In genomic region chr3:127211119-127211518, GRCm38 (mm10) we compare ENCODE assay signal across 21 mouse cellular contexts.
A peak's percentile ranks its signal among the peaks of the same experiment; 100 is the strongest.
DNase-seq lines count a peak whose midpoint lies in the region; ATAC-seq and TF ChIP-seq lines count a peak whose summit lies in the region.
"Had no signal": no experiment of that assay in that cellular context is flagged by ENCODE, and none has a peak within 500 bp of the region (broad histone marks: within the 10 kb centered on the region; RNA-seq: fewer than 3 reads in every experiment).

No protein-coding gene starts in this region.

- no peaks in the 10 kb centered on the region; the same call in 1 of the 2 replicates for H3K4me1 ChIP-seq in intestine, embryonic 14.5 days (replicated peaks; ENCODE audit: control insufficient read depth, insufficient read depth, low read length)
- no peaks in the 10 kb centered on the region for H3K4me1 ChIP-seq in intestine, postnatal 0 days (replicated peaks; ENCODE audit: control insufficient read depth, insufficient read depth, low read length)
- no peaks in the 10 kb centered on the region for H3K4me1 ChIP-seq in lung, embryonic 15.5 days
- H3K4me1 ChIP-seq in stomach, embryonic 14.5 days (ENCODE audit: control insufficient read depth, insufficient read depth, low read length), result peaks cover 3% of the 10 kb centered on the region; the same call in 1 of the 2 replicates
- no peaks in the 10 kb centered on the region for H3K4me1 ChIP-seq in stomach, postnatal 0 days (replicated peaks; ENCODE audit: control insufficient read depth, insufficient read depth)
- H3K4me1 ChIP-seq: embryonic facial prominence, embryonic 12.5 days had no signal

- H3K36me3 ChIP-seq in intestine, embryonic 14.5 days (ENCODE audit: control insufficient read depth, insufficient read depth, low read length), result no peaks in the 10 kb centered on the region
- no peaks in the 10 kb centered on the region for H3K36me3 ChIP-seq in intestine, postnatal 0 days (ENCODE audit: control insufficient read depth, insufficient read depth)
- no peaks in the 10 kb centered on the region for H3K36me3 ChIP-seq in lung, embryonic 15.5 days
- H3K36me3 ChIP-seq in stomach, embryonic 14.5 days (ENCODE audit: control insufficient read depth, insufficient read depth, low read length), result no peaks in the 10 kb centered on the region
- no peaks in the 10 kb centered on the region for H3K36me3 ChIP-seq in stomach, postnatal 0 days (ENCODE audit: control insufficient read depth, insufficient read depth, low read length)
- H3K36me3 ChIP-seq: embryonic facial prominence, embryonic 10.5 days; embryonic facial prominence, embryonic 12.5 days; forebrain, embryonic 15.5 days; G1E had no signal

- H3K27ac ChIP-seq in intestine, embryonic 14.5 days (ENCODE audit: low read depth), result peak overlapping the region; percentile 33; the same call in 1 of the 2 replicates
- H3K27ac ChIP-seq in intestine, postnatal 0 days (ENCODE audit: low read depth, low read length), result no peak overlapping the region
- H3K27ac ChIP-seq in lung, embryonic 15.5 days, result peak overlapping the region; percentile 17; the same call in 1 of the 2 replicates
- no peak overlapping the region for H3K27ac ChIP-seq in stomach, embryonic 14.5 days (ENCODE audit: low read length)
- no peak overlapping the region for H3K27ac ChIP-seq in stomach, postnatal 0 days (replicated peaks)
- H3K27ac ChIP-seq: embryonic facial prominence, embryonic 10.5 days; embryonic facial prominence, embryonic 12.5 days; forebrain, embryonic 13.5 days; forebrain, embryonic 15.5 days had no signal

- no peaks in the 10 kb centered on the region for H3K27me3 ChIP-seq in intestine, embryonic 14.5 days (replicated peaks; ENCODE audit: control insufficient read depth, insufficient read depth, low read length)
- H3K27me3 ChIP-seq in intestine, postnatal 0 days (replicated peaks; ENCODE audit: control insufficient read depth, insufficient read depth, low read length), result no peaks in the 10 kb centered on the region
- no peaks in the 10 kb centered on the region for H3K27me3 ChIP-seq in lung, embryonic 15.5 days
- H3K27me3 ChIP-seq in stomach, embryonic 14.5 days (ENCODE audit: control insufficient read depth, insufficient read depth, low read length), result no peaks in the 10 kb centered on the region
- no peaks in the 10 kb centered on the region for H3K27me3 ChIP-seq in stomach, postnatal 0 days (ENCODE audit: control insufficient read depth, insufficient read depth, low read length)
- H3K27me3 ChIP-seq: CH12.LX; embryonic facial prominence, embryonic 12.5 days; forebrain, embryonic 13.5 days; forebrain, embryonic 15.5 days; Patski had no signal

- no peak for TF ChIP-seq CTCF in intestine, postnatal 0 days (IDR thresholded peaks at IDR 0.05; ENCODE audit: low read depth)
- no peak for TF ChIP-seq CTCF in stomach, postnatal 0 days (IDR thresholded peaks at IDR 0.05; ENCODE audit: low read depth)

- WGBS in intestine, embryonic 14.5 days, result 47% methylated on average over 3 of the region's 3 CpGs
- WGBS in intestine, postnatal 0 days, result 56% methylated on average over 3 of the region's 3 CpGs
- 44% methylated on average over 3 of the region's 3 CpGs for WGBS in lung, embryonic 15.5 days
- 47% methylated on average over 3 of the region's 3 CpGs for WGBS in stomach, embryonic 14.5 days
- WGBS in stomach, postnatal 0 days, result 38% methylated on average over 3 of the region's 3 CpGs

- DNase-seq in intestine, embryonic 14.5 days (ENCODE audit: low spot score), result peak; percentile 18
- DNase-seq in lung, postnatal 10 days, result no peak
- DNase-seq in stomach, postnatal 0 days (ENCODE audit: low spot score), result no peak
- DNase-seq: adrenal gland, adult 8-10 months; adrenal gland, postnatal 14 days; adrenal gland, postnatal 36 days; B cell, adult 2 months; cerebellum, adult 11-12 months; cerebellum, adult 9-10 months had no signal

- no peaks in the 10 kb centered on the region for H3K9me3 ChIP-seq in intestine, embryonic 14.5 days (ENCODE audit: control insufficient read depth, low read length)
- H3K9me3 ChIP-seq in intestine, postnatal 0 days (ENCODE audit: control insufficient read depth), result no peaks in the 10 kb centered on the region
- no peaks in the 10 kb centered on the region for H3K9me3 ChIP-seq in lung, embryonic 15.5 days
- no peaks in the 10 kb centered on the region for H3K9me3 ChIP-seq in stomach, embryonic 14.5 days (ENCODE audit: control insufficient read depth, low read depth, low read length)
- H3K9me3 ChIP-seq in stomach, postnatal 0 days (ENCODE audit: control insufficient read depth, low read length), result no peaks in the 10 kb centered on the region
- H3K9me3 ChIP-seq: embryonic facial prominence, embryonic 10.5 days; embryonic facial prominence, embryonic 12.5 days; forebrain, embryonic 13.5 days; forebrain, embryonic 15.5 days; G1E had no signal

- TF ChIP-seq EP300 in stomach, postnatal 0 days (optimal IDR thresholded peaks at IDR 0.05), result no peak

- H3K4me2 ChIP-seq in intestine, embryonic 14.5 days (ENCODE audit: low read length), result no peak overlapping the region
- H3K4me2 ChIP-seq in intestine, postnatal 0 days (replicated peaks; ENCODE audit: low read depth), result no peak overlapping the region
- H3K4me2 ChIP-seq in lung, embryonic 15.5 days, result no peak overlapping the region
- H3K4me2 ChIP-seq in stomach, embryonic 14.5 days (replicated peaks; ENCODE audit: low read depth, low read length), result no peak overlapping the region
- no peak overlapping the region for H3K4me2 ChIP-seq in stomach, postnatal 0 days (replicated peaks; ENCODE audit: low read depth)
- H3K4me2 ChIP-seq: embryonic facial prominence, embryonic 12.5 days; forebrain, embryonic 13.5 days; forebrain, embryonic 15.5 days had no signal

- no peak overlapping the region for H3K4me3 ChIP-seq in intestine, embryonic 14.5 days (ENCODE audit: low read depth, low read length)
- no peak overlapping the region for H3K4me3 ChIP-seq in intestine, postnatal 0 days (ENCODE audit: low read depth, low read length)
- no peak overlapping the region for H3K4me3 ChIP-seq in lung, embryonic 15.5 days
- no peak overlapping the region for H3K4me3 ChIP-seq in stomach, embryonic 14.5 days (ENCODE audit: low read depth, low read length)
- no peak overlapping the region for H3K4me3 ChIP-seq in stomach, postnatal 0 days (ENCODE audit: low read depth, low read length)
- H3K4me3 ChIP-seq: embryonic facial prominence, embryonic 10.5 days; embryonic facial prominence, embryonic 12.5 days; forebrain, embryonic 13.5 days; forebrain, embryonic 15.5 days had no signal

- ATAC-seq in intestine, embryonic 14.5 days (replicated peaks; ENCODE audit: low FRiP score, low TSS enrichment, low read depth), result no peak
- ATAC-seq in intestine, postnatal 0 days, result no peak
- ATAC-seq in lung, embryonic 15.5 days (ENCODE audit: borderline replicate concordance, extremely low read depth, low FRiP score, low TSS enrichment), result peak; percentile 67; the same call in 1 of the 2 replicates
- ATAC-seq in stomach, embryonic 14.5 days (ENCODE audit: insufficient number of reproducible peaks, insufficient read depth, low FRiP score, low read depth), result 0 out of 2 replicates have a peak, but pooled peaks have one; percentile 19
- no peak for ATAC-seq in stomach, postnatal 0 days (ENCODE audit: low FRiP score, low TSS enrichment)
- ATAC-seq: activated CD4-positive, CD25-positive, alpha-beta regulatory T cell, adult 4 months; CD4-positive, CD25-positive, alpha-beta regulatory T cell, adult 4 months; forebrain, embryonic 13.5 days; forebrain, embryonic 15.5 days; Patski had no signal

- no peak overlapping the region for H3K9ac ChIP-seq in intestine, embryonic 14.5 days (ENCODE audit: low read length)
- H3K9ac ChIP-seq in intestine, postnatal 0 days (ENCODE audit: low read depth, low read length), result no peak overlapping the region
- no peak overlapping the region for H3K9ac ChIP-seq in lung, embryonic 15.5 days
- no peak overlapping the region for H3K9ac ChIP-seq in stomach, embryonic 14.5 days (replicated peaks; ENCODE audit: low read depth, low read length)
- no peak overlapping the region for H3K9ac ChIP-seq in stomach, postnatal 0 days (ENCODE audit: low read length)
- H3K9ac ChIP-seq: embryonic facial prominence, embryonic 12.5 days; forebrain, embryonic 13.5 days; forebrain, embryonic 15.5 days had no signal

Comparison
In these comparisons a context has a peak if more than half of its experiments do, and no peak if none do; other contexts are left out.
1. ATAC-seq: peak in lung, embryonic 15.5 days (single experiment) and stomach, embryonic 14.5 days (single experiment); none in intestine, embryonic 14.5 days (single experiment), intestine, postnatal 0 days (single experiment) and stomach, postnatal 0 days (single experiment).
2. H3K27ac ChIP-seq: peak in intestine, embryonic 14.5 days (single experiment) and lung, embryonic 15.5 days (single experiment); none in intestine, postnatal 0 days (single experiment), stomach, embryonic 14.5 days (single experiment) and stomach, postnatal 0 days (single experiment).